Mouse (Mus musculus): ENCODE measurements around the gene Prss29.

Gene Prss29

GRCm38 (mm10) chr17:25361291-25361690 lies 42.8 kb downstream of the Prss29 start:
- no peak for DNase-seq

DNA sequence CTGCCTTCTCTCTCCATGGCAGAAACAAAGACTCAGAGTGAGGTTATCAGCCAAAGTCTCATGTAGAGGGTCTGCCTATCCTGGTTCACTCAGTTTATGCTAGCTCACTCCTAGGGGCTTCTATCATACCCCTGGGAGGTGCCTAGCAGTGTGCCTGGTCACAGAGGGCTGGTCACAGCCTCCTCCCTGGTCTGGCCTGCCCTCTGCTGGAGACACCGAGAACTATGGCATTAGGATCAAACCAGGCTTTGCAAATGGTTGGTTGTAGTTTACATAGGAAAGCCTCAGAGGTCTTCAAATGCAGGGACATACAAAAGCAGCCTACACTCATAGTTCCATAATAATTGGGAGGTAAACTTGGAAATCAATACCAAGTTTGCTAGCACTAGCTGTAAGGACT lies 45.3 kb downstream of the Prss29 start:
- peak; percentile 25 for DNase-seq

DNA sequence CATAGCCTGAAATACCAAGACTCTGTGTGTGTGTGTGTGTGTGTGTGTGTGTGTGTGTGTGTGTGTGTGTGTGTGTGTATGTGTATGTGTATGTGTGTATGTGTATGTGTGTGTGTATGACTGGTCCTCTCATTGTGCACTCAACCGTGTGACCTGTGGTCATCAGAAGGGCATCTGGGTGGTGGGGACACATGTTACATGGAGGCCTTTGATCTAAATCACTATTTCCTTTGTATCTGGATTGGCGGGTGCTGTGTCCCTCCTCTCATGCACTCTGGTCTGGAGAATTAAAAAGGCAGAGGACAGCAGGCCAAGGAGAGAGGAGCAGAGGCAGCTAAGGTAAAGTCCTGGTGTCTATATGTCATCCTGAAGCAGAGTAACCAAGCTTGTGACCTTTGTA lies 47.6 kb downstream of the Prss29 start, which contains the start of gene Tpsb2:
Gene Tpsb2, plus strand, starts transcription at position 301 of the 400 bp plus-strand sequence.
- DNase-seq = no peak

GRCm38 (mm10) chr17:25368973-25369372 lies 50.5 kb downstream of the Prss29 start, which contains the start of gene Tpsg1:
Gene Tpsg1 (plus strand): TSS chr17:25369273.
- no peak for DNase-seq

Data from lung, postnatal 14 days (tissue).